Mouse (Mus musculus) testis, adult 2 months (tissue): ENCODE measurements at regions not wholly inside any gene's neighbourhood (a gene's known extent, or its start where the extent isn't known, plus 50 kb on each side); places are given as distances from the start of the nearest gene placed in this dataset.

Experiments
- CTCF ChIP-seq: fragments of 200-500 bp; IDR thresholded peaks from 2 replicates; pipeline ENCODE4 v1.5.1; 2012; ENCODE audit warnings: low read depth, mild to moderate bottlenecking, inconsistent platforms, low read length, moderate library complexity; ENCODE audit not compliant: control insufficient read depth, insufficient read depth, insufficient replicate concordance
- POLR2A ChIP-seq: fragments of 200-500 bp; IDR thresholded peaks from 2 replicates; pipeline ENCODE4 v1.6.1; 2012; ENCODE audit warnings: low read depth, mild to moderate bottlenecking, inconsistent platforms, low read length, moderate library complexity; ENCODE audit not compliant: control insufficient read depth

DNA sequence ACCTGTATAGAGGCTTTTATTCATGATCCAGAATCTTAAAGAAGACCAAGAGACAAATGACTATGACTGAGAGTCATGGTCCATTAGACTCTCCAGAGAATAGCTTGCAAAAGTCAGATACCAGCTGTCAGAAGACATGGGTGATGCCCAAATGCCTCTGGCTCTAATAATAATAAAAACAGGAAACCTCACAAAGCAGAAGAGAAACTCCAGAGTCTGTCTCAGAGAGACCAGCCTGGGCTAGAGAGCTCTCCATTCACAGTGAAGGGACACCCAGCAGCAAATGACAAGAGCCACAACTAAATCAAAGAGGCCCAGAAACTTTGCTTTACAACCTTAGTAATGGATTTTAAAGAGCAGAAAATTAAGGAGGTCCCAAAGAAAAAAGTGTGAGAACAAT is 365.0 kb upstream of the Zfp703 start:
- no peak for TF ChIP-seq CTCF
- TF ChIP-seq POLR2A = no peak
